Mouse (Mus musculus) embryonic facial prominence, embryonic 15.5 days (tissue): Measurements from ENCODE around the gene Fkbp15. TPM values are rescaled to one million over a fixed set of nuclear protein-coding genes. Genes with fewer than 3 reads are reported as not detected.

ENCODE experiments used
- ATAC-seq: fragments of 200-750 bp; cut with Nextera tagmentation; 2 replicates; pipeline ENCODE4 v1.8.0; 2017; ENCODE audit warnings: low read depth, moderate TSS enrichment; ENCODE audit not compliant: insufficient number of reproducible peaks, low FRiP score, low TSS enrichment
- H3K27ac ChIP-seq: fragments of 300-500 bp; sonication (generic); replicated peaks from 2 replicates; pipeline ENCODE4 v1.5.1; 2015; ENCODE audit warnings: mild to moderate bottlenecking, inconsistent platforms
- H3K27me3 ChIP-seq: fragments of 300-500 bp; sonication (generic); 2 replicates; pipeline ENCODE4 v1.6.1; 2015; ENCODE audit warnings: inconsistent platforms
- H3K36me3 ChIP-seq: fragments of 300-500 bp; sonication (generic); 2 replicates; pipeline ENCODE4 v1.6.1; 2015; ENCODE audit warnings: mild to moderate bottlenecking, inconsistent platforms
- H3K4me1 ChIP-seq: fragments of 300-500 bp; sonication (generic); 2 replicates; pipeline ENCODE4 v1.6.1; 2015; ENCODE audit warnings: inconsistent platforms
- H3K4me2 ChIP-seq: fragments of 300-500 bp; sonication (generic); replicated peaks from 2 replicates; pipeline ENCODE4 v1.6.1; 2015; ENCODE audit warnings: mild to moderate bottlenecking, inconsistent platforms
- H3K4me3 ChIP-seq: fragments of 300-500 bp; sonication (generic); replicated peaks from 2 replicates; pipeline ENCODE4 v1.5.1; 2015; ENCODE audit warnings: mild to moderate bottlenecking, inconsistent platforms
- H3K9ac ChIP-seq: fragments of 300-500 bp; sonication (generic); 2 replicates; pipeline ENCODE4 v1.6.1; 2015; ENCODE audit warnings: inconsistent platforms
- H3K9me3 ChIP-seq: fragments of 300-500 bp; sonication (generic); replicated peaks from 2 replicates; pipeline ENCODE4 v1.6.1; 2016; ENCODE audit warnings: inconsistent platforms
- WGBS: fragments of 180-500 bp; shearing (Covaris S2); methylation state at CpG from one replicate; pipeline ENCODE4 v1.1.7; 2015; 5-methylcytosine and 5-hydroxymethylcytosine counted together
- polyA plus RNA-seq: library from polyadenylated mRNA; unstranded; fragments of >200 nt; fragmentation: Nextera tagmentation; extraction: Ambion mirVana; gene quantifications from 2 replicates; pipeline ENCODE4 v1.2.1, GENCODE M21; 2015

The Fkbp15 gene
- polyA plus RNA-seq, 1 experiment from 2014 or later: 27.6 TPM

GRCm38 (mm10) chr4:62292461-62293180 is 67.7 kb downstream of the Fkbp15 start:
- Histone ChIP-seq H3K4me3 (no peak overlapping the region), H3K4me2 (no peak overlapping the region), H3K36me3 (peaks cover 23% of the 10 kb centered on the region), H3K4me1 (peaks cover 6% of the 10 kb centered on the region), H3K9me3 (no peaks in the 10 kb centered on the region), H3K27me3 (no peaks in the 10 kb centered on the region), H3K9ac (no peak overlapping the region), H3K27ac (no peak overlapping the region)
- WGBS: 85% methylated on average over 8 of the region's 8 CpGs
- no peak for ATAC-seq

- H3K36me3 ChIP-seq: peaks cover 8% of the 10 kb centered on the region; the same call in 1 of the 2 replicates
- no peak for ATAC-seq
- peaks cover 14% of the 10 kb centered on the region for H3K4me1 ChIP-seq
- no peaks in the 10 kb centered on the region for H3K27me3 ChIP-seq
- no peak overlapping the region for H3K27ac ChIP-seq
- 85% methylated on average over 9 of the region's 9 CpGs for WGBS
- no peaks in the 10 kb centered on the region for H3K9me3 ChIP-seq
- H3K9ac ChIP-seq: no peak overlapping the region
- H3K4me2 ChIP-seq: no peak overlapping the region
- no peak overlapping the region for H3K4me3 ChIP-seq
Measured at GRCm38 (mm10) chr4:62290816-62291505, 69.4 kb downstream of the Fkbp15 start.

GRCm38 (mm10) chr4:62289226-62289625 is 71.1 kb downstream of the Fkbp15 start:
- 82% methylated on average over 7 of the region's 7 CpGs for WGBS
- H3K9me3 ChIP-seq: no peaks in the 10 kb centered on the region
- H3K27ac ChIP-seq: no peak overlapping the region
- H3K4me2 ChIP-seq: no peak overlapping the region
- no peaks in the 10 kb centered on the region for H3K27me3 ChIP-seq
- no peak overlapping the region for H3K4me3 ChIP-seq
- H3K9ac ChIP-seq: no peak overlapping the region
- H3K4me1 ChIP-seq: peaks cover 14% of the 10 kb centered on the region
- ATAC-seq: no peak
- H3K36me3 ChIP-seq: peaks cover 4% of the 10 kb centered on the region; the same call in 1 of the 2 replicates

DNA sequence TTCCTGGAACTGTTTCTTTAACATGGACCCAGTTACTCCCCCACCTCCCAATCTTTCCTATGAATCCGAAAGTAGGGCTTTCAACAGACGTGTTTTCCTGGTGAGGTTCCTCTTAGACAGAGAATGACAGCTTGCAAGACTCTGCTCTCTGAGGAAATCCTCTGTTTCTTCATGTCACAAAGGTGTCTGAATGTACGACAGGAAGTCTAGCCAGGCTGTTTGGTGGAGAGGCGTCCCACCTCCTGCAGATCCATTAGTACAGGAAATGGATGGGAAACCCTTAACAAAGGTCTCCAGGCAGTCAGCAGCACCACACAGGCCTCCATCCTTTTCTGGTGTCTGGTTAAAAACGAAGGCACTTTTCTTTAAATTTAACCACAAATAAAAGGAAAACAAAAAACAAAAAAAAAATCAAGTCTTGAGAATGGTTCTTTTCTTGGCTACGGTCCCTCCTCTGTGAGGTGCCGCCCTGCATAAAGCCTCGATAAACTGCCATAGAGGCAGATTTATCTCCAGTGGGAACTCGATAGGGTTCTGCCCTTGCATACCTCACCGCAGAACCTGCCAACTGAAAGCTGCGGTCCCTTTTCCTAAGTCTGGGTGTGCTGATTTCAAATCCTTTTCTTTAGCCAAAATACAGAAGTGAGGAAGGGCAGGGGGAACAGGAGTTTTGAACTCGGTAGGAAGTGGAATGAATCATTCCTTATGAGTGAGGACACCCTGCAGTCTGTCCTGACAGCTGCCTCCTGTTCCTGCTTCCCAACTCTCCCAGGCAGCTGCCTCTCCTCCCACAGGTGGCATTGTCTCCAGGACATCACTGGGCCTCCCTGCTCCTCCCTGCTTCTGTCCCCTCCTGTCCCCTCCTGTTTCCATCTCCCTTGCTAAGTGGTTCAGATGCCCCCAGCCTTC is 73.1 kb downstream of the Fkbp15 start:
- H3K9ac ChIP-seq: no peak overlapping the region
- WGBS: 16% methylated on average over 12 of the region's 12 CpGs
- H3K36me3 ChIP-seq: no peaks in the 10 kb centered on the region
- peak overlapping the region; percentile 75 for H3K4me2 ChIP-seq
- H3K4me3 ChIP-seq: peak overlapping the region; percentile 80
- ATAC-seq: no peak
- H3K27ac ChIP-seq: peak overlapping the region; percentile 72; the same call in 1 of the 2 replicates
- H3K9me3 ChIP-seq: no peaks in the 10 kb centered on the region
- peaks cover 14% of the 10 kb centered on the region for H3K4me1 ChIP-seq
- no peaks in the 10 kb centered on the region for H3K27me3 ChIP-seq

GRCm38 (mm10) chr4:62286257-62286991 is 73.9 kb downstream of the Fkbp15 start:
- peak; percentile 89 for ATAC-seq
- under 1% methylated on average over 55 of the region's 55 CpGs for WGBS
- Histone ChIP-seq H3K4me3 (peak overlapping the region; percentile 80), H3K27ac (peak overlapping the region; percentile 72), H3K36me3 (no peaks in the 10 kb centered on the region), H3K4me2 (peak overlapping the region; percentile 75), H3K9ac (peak overlapping the region; percentile 47), H3K9me3 (no peaks in the 10 kb centered on the region), H3K27me3 (no peaks in the 10 kb centered on the region), H3K4me1 (peaks cover 14% of the 10 kb centered on the region)

- ATAC-seq: no peak
- Histone ChIP-seq H3K4me1 (peaks cover 14% of the 10 kb centered on the region), H3K9ac (no peak overlapping the region), H3K4me3 (no peak overlapping the region), H3K9me3 (no peaks in the 10 kb centered on the region), H3K36me3 (no peaks in the 10 kb centered on the region), H3K27me3 (no peaks in the 10 kb centered on the region), H3K4me2 (peak overlapping the region; percentile 75; the same call in 1 of the 2 replicates), H3K27ac (no peak overlapping the region)
- WGBS: 66% methylated on average over 8 of the region's 8 CpGs
Measured at GRCm38 (mm10) chr4:62285576-62285975, 74.8 kb downstream of the Fkbp15 start.

DNA sequence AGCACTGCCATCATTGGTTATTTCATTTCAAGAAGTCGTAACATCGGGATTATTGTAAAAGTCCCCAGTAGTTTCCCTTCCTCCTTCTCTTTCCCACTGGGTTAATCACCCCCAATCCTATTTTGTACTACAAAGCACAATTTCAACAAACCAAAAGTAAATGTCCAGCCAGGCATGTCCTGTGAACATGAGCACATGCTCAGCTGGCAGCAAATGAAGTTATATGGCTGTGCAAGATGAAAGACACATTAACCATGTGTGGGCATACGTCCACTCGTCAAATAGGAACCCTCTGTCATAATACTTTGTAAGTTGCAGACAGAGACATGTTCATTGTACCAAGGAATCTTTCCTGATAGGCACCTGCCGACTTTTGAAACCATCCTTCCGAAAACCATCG is 77.4 kb downstream of the Fkbp15 start:
- Histone ChIP-seq H3K27ac (no peak overlapping the region), H3K9me3 (no peaks in the 10 kb centered on the region), H3K9ac (no peak overlapping the region), H3K27me3 (no peaks in the 10 kb centered on the region), H3K4me3 (no peak overlapping the region), H3K36me3 (no peaks in the 10 kb centered on the region), H3K4me1 (peaks cover 11% of the 10 kb centered on the region), H3K4me2 (no peak overlapping the region)
- 80% methylated on average over 7 of the region's 7 CpGs for WGBS
- ATAC-seq: no peak

DNA sequence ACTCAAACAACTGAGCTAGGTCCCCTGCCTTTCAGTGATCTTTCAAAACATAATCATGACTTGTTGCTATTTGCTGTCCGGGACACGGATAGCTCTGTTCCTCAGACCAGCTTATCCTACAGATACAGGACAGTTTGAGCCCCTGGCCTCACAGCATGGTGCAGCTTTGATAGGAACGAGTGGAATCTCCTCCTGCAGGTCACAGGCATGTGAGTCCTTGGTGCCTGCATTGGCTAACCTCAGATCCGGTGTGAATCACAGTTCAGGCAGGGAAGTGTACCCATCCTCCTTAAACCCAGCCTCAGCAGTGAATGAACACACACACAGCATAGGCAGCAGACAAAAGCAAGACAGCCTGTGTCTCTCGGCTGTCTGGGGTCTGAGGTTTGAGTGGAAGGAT is 79.0 kb downstream of the Fkbp15 start:
- Histone ChIP-seq H3K9me3 (no peaks in the 10 kb centered on the region), H3K36me3 (no peaks in the 10 kb centered on the region), H3K27ac (no peak overlapping the region), H3K9ac (no peak overlapping the region), H3K4me2 (no peak overlapping the region), H3K4me3 (no peak overlapping the region), H3K27me3 (no peaks in the 10 kb centered on the region), H3K4me1 (no peaks in the 10 kb centered on the region)
- 56% methylated on average over 5 of the region's 5 CpGs for WGBS
- no peak for ATAC-seq

DNA sequence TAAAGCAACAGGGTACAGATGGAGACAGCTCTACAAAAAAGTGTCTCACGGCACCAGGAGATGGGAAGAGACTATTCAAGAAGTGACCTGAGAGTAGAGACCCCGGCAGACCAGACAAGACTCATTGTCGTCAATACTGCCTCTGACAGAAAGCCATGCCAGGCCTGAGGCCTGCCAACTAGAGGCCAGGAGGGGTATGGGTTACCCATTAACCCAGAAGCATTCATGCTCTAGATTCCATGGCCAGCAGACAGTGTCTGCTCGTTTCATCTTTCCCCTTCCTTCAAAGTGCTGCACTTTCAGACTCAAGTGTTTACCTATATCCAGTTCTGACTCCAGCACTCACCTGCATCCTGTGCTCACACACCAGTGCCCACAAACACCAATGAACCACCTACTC is 82.3 kb downstream of the Fkbp15 start:
- no peak for ATAC-seq
- H3K36me3 ChIP-seq: no peaks in the 10 kb centered on the region
- H3K4me3 ChIP-seq: no peak overlapping the region
- H3K9me3 ChIP-seq: no peaks in the 10 kb centered on the region
- no peak overlapping the region for H3K27ac ChIP-seq
- WGBS: 79% methylated on average over 4 of the region's 4 CpGs
- H3K9ac ChIP-seq: no peak overlapping the region
- H3K4me2 ChIP-seq: no peak overlapping the region
- H3K27me3 ChIP-seq: no peaks in the 10 kb centered on the region
- no peaks in the 10 kb centered on the region for H3K4me1 ChIP-seq

GRCm38 (mm10) chr4:62277222-62277621 is 83.1 kb downstream of the Fkbp15 start:
- WGBS: 59% methylated on average over 3 of the region's 3 CpGs
- H3K27ac ChIP-seq: no peak overlapping the region
- H3K9me3 ChIP-seq: no peaks in the 10 kb centered on the region
- no peak overlapping the region for H3K4me3 ChIP-seq
- no peaks in the 10 kb centered on the region for H3K4me1 ChIP-seq
- H3K9ac ChIP-seq: no peak overlapping the region
- no peak overlapping the region for H3K4me2 ChIP-seq
- H3K36me3 ChIP-seq: no peaks in the 10 kb centered on the region
- no peaks in the 10 kb centered on the region for H3K27me3 ChIP-seq
- no peak for ATAC-seq
